Mouse (Mus musculus) midbrain, embryonic 11.5 days (tissue): ENCODE data around the gene Ndc1. TPM values are rescaled to one million over a fixed set of nuclear protein-coding genes. Genes with fewer than 3 reads are reported as not detected.
"Not testable (repeated sequence)": the region's sequence is repeated elsewhere in the genome, so short reads cannot be mapped to it uniquely, and the experiment has no call there.

ENCODE experiments used
- ATAC-seq: fragments of 200-750 bp; cut with Nextera tagmentation; 2 replicates; pipeline ENCODE4 v1.8.0; 2017; ENCODE audit warnings: moderate TSS enrichment, moderate library complexity; ENCODE audit not compliant: low FRiP score
- DNase-seq: peaks from one replicate; pipeline ENCODE4 v3.0.0; 2015; ENCODE audit warnings: low spot score; ENCODE audit errors: missing footprints
- H3K27ac ChIP-seq: fragments of 300-500 bp; sonication (generic); 2 replicates; pipeline ENCODE4 v1.5.1; 2014; ENCODE audit warnings: low read depth, low read length
- H3K27me3 ChIP-seq: fragments of 300-500 bp; sonication (generic); 2 replicates; pipeline ENCODE4 v1.6.1; 2014; ENCODE audit warnings: mild to moderate bottlenecking, low read length, moderate library complexity, mixed read lengths; ENCODE audit not compliant: control insufficient read depth, insufficient read depth
- H3K36me3 ChIP-seq: fragments of 300-500 bp; sonication (generic); 2 replicates; pipeline ENCODE4 v1.6.1; 2014; ENCODE audit warnings: mild to moderate bottlenecking, low read length, moderate library complexity, mixed read lengths; ENCODE audit not compliant: control insufficient read depth, insufficient read depth
- H3K4me1 ChIP-seq: fragments of 300-500 bp; sonication (generic); 2 replicates; pipeline ENCODE4 v1.6.1; 2014; ENCODE audit warnings: low read length; ENCODE audit not compliant: control insufficient read depth, insufficient read depth
- H3K4me2 ChIP-seq: fragments of 300-500 bp; sonication (generic); 2 replicates; pipeline ENCODE4 v1.6.1; 2014; ENCODE audit warnings: mild to moderate bottlenecking, moderate library complexity
- H3K4me3 ChIP-seq: fragments of 300-500 bp; sonication (generic); 2 replicates; pipeline ENCODE4 v1.5.1; 2014; ENCODE audit warnings: low read depth, low read length
- H3K9ac ChIP-seq: fragments of 300-500 bp; sonication (generic); 2 replicates; pipeline ENCODE4 v1.6.1; 2014; ENCODE audit warnings: low read length
- H3K9me3 ChIP-seq: fragments of 300-500 bp; sonication (generic); 2 replicates; pipeline ENCODE4 v1.6.1; 2016; ENCODE audit warnings: low read length; ENCODE audit not compliant: control insufficient read depth
- WGBS: fragments of 180-500 bp; shearing (Covaris S2); extraction: QIAGEN DNeasy Blood & Tissue Kit; methylation state at CpG from one replicate; pipeline ENCODE4 v1.1.7; 2014; 5-methylcytosine and 5-hydroxymethylcytosine counted together
- polyA plus RNA-seq: library from polyadenylated mRNA; unstranded; fragments of >200 nt; fragmentation: Nextera tagmentation; extraction: Ambion mirVana; gene quantifications from 2 replicates; pipeline ENCODE4 v1.2.1, GENCODE M21; 2014

The Ndc1 gene
- polyA plus RNA-seq, 1 experiment from 2014 or later = 52.9 TPM

DNA sequence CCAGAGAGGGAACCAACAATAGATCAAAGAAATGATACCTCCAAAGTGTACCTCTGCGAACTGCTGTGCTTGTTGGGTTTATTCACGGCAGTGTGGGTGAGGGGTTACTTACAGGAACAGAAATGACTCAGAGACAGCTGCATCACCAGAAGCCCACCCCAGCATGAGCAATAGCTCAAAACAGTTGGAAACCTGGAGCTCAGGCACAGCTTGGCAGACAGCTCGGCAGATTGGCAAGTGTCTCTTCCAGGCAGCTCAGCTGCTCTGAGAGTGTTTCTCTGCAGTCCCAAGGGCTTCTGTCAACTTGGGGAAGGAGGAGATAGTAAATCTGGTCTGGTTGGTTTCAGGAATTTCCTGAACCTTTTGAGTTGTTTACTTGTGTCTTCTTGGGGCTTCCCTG is 9.1 kb upstream of the Ndc1 start:
- Histone ChIP-seq H3K27ac (no peak overlapping the region), H3K4me2 (no peak overlapping the region), H3K9ac (no peak overlapping the region), H3K4me3 (no peak overlapping the region), H3K36me3 (no peaks in the 10 kb centered on the region), H3K9me3 (no peaks in the 10 kb centered on the region), H3K27me3 (no peaks in the 10 kb centered on the region), H3K4me1 (no peaks in the 10 kb centered on the region)
- DNase-seq (no peak), ATAC-seq (no peak)
- 91% methylated on average over 3 of the region's 3 CpGs for WGBS

DNA sequence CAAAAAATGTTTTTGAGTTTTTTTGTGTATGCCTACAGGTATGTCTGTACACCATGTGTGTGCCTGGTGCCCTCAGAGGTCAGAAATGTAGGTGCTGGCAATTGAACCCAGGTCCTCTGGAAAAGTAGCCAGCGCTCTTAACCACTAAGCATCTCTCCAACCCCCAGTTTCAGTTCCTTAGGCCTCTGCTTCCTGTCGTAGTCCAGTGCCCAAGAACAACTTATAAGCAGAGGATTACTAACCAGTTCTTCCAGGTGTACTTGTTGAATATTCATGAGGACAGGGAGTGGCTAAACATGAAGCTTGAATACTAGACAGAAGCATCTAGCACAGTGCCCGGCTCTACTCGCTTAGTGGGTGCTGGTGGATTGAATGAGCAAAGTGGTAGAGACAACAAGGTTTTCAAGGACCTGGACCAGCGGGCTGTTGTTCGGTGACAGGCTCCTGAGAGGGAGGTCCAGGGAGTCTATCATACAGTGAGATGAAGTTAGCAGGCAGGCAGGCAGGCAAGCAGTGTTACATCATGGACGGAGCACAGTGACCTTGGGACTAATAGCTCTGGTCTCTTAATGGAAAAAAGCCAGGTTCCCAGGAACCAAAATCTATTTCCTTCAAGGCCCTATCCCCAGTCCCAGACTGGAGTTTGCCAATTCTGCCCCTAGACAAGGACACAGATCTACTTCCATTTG is 7.0 kb upstream of the Ndc1 start:
- no peaks in the 10 kb centered on the region for H3K36me3 ChIP-seq
- H3K9ac ChIP-seq = no peak overlapping the region
- H3K4me2 ChIP-seq = no peak overlapping the region
- no peak for DNase-seq
- no peak for ATAC-seq
- no peak overlapping the region for H3K27ac ChIP-seq
- WGBS = 86% methylated on average over 7 of the region's 7 CpGs
- H3K4me1 ChIP-seq = no peaks in the 10 kb centered on the region
- no peaks in the 10 kb centered on the region for H3K9me3 ChIP-seq
- H3K27me3 ChIP-seq = no peaks in the 10 kb centered on the region
- no peak overlapping the region for H3K4me3 ChIP-seq

- H3K9me3 ChIP-seq = no peaks in the 10 kb centered on the region
- no peak overlapping the region for H3K27ac ChIP-seq
- no peaks in the 10 kb centered on the region for H3K36me3 ChIP-seq
- 62% methylated on average over 4 of the region's 4 CpGs for WGBS
- no peak overlapping the region for H3K9ac ChIP-seq
- ATAC-seq (no peak), DNase-seq (no peak)
- no peaks in the 10 kb centered on the region for H3K4me1 ChIP-seq
- H3K4me3 ChIP-seq = no peak overlapping the region
- no peak overlapping the region for H3K4me2 ChIP-seq
- no peaks in the 10 kb centered on the region for H3K27me3 ChIP-seq
Measured at GRCm38 (mm10) chr4:107362755-107363154, 4.8 kb upstream of the Ndc1 start.

DNA sequence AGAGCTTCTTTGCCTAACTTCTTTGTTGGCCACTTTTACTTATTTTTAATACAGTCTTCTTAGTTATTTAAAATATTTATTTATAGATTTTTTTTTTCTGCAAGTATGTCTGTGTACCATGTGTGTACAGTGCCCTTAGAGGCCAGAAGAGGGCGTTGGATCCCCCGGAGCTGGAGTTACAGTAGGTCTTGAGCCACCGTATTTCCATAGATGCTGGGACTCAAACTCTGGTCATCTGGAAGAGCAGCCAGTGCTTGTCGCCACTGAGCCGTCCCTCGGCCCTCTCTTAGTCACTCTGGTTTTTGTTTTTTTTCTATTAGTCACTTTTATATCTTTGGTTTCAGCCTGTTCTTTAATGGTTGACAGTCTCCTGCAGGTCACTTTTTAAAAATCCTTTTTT is 4.0 kb upstream of the Ndc1 start:
- 86% methylated on average over 6 of the region's 6 CpGs for WGBS
- Histone ChIP-seq H3K9ac (no peak overlapping the region), H3K36me3 (no peaks in the 10 kb centered on the region)

GRCm38 (mm10) chr4:107364190-107364639 is 3.4 kb upstream of the Ndc1 start:
- no peak overlapping the region for H3K4me3 ChIP-seq
- no peaks in the 10 kb centered on the region for H3K9me3 ChIP-seq
- H3K4me1 ChIP-seq = peaks cover 5% of the 10 kb centered on the region; the same call in 1 of the 2 replicates
- ATAC-seq (no peak), DNase-seq (no peak)
- H3K27ac ChIP-seq = no peak overlapping the region
- no peaks in the 10 kb centered on the region for H3K27me3 ChIP-seq
- WGBS = 91% methylated on average over 5 of the region's 5 CpGs
- H3K4me2 ChIP-seq = no peak overlapping the region
- H3K36me3 ChIP-seq = no peaks in the 10 kb centered on the region
- H3K9ac ChIP-seq = no peak overlapping the region

More for the DNA sequence above, 4.0 kb upstream of the Ndc1 start:
- ATAC-seq = no peak
- Histone ChIP-seq H3K9me3 (no peaks in the 10 kb centered on the region), H3K27me3 (no peaks in the 10 kb centered on the region), H3K4me3 (no peak overlapping the region), H3K4me1 (peaks cover under 1% of the 10 kb centered on the region; the same call in 1 of the 2 replicates), H3K27ac (no peak overlapping the region), H3K4me2 (no peak overlapping the region)
- DNase-seq = no peak

DNA sequence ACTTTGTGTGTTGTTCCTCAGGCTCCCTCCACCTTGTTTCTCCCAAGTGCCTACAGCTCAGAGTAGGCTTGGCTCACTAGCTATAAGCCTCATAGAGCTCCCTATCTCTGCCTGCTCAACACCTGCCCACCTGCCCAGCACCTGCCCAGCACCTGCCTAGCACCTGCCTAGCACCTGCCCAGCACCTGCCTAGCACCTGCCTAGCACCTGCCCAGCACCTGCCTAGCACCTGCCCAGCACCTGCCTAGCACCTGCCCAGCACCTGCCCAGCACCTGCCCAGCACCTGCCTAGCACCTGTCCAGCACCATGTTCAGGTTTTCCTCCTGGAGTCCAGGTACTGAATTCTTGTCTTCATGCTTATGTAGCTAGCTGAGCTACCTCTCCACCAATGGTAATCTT is 1.2 kb upstream of the Ndc1 start:
- ATAC-seq, H3K9ac ChIP-seq, H3K27ac ChIP-seq, H3K4me1 ChIP-seq, H3K9me3 ChIP-seq, H3K4me3 ChIP-seq, H3K36me3 ChIP-seq, H3K27me3 ChIP-seq, H3K4me2 ChIP-seq, DNase-seq: not testable (repeated sequence)

- Histone ChIP-seq H3K27me3 (no peaks in the 10 kb centered on the region), H3K4me3 (no peak overlapping the region), H3K27ac (no peak overlapping the region), H3K4me1 (peaks cover 5% of the 10 kb centered on the region; the same call in 1 of the 2 replicates), H3K36me3 (peaks cover 21% of the 10 kb centered on the region; the same call in 1 of the 2 replicates), H3K4me2 (no peak overlapping the region), H3K9me3 (no peaks in the 10 kb centered on the region), H3K9ac (no peak overlapping the region)
- ATAC-seq (no peak), DNase-seq (no peak)
- 70% methylated on average over 2 of the region's 2 CpGs for WGBS
Measured at GRCm38 (mm10) chr4:107372304-107372703, 4.7 kb downstream of the Ndc1 start.

DNA sequence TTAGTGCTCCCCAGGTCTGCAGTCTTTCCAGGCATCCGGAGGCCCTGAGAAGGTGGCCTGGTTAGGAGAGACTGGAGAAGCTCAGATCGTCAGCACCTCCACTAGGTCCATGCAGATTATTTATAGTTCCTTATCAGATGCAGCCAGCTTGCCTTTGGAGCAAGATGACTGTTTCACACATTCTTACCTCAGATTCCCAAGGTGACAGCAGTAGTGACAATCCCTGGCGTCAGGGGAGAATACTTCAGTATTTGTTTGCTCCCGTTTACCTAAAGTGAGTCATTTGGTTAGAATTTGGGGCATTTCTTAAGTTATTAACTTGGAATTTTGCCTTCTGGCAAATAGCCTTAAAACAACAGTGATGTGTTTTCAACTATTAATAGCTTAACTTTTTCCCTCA is 7.1 kb downstream of the Ndc1 start:
- H3K4me1 ChIP-seq = no peaks in the 10 kb centered on the region
- peaks cover 21% of the 10 kb centered on the region; the same call in 1 of the 2 replicates for H3K36me3 ChIP-seq
- 89% methylated on average over 4 of the region's 4 CpGs for WGBS
- no peaks in the 10 kb centered on the region for H3K9me3 ChIP-seq
- no peak overlapping the region for H3K4me2 ChIP-seq
- H3K4me3 ChIP-seq = no peak overlapping the region
- H3K27me3 ChIP-seq = no peaks in the 10 kb centered on the region
- no peak overlapping the region for H3K9ac ChIP-seq
- DNase-seq (no peak), ATAC-seq (no peak)
- H3K27ac ChIP-seq = no peak overlapping the region

DNA sequence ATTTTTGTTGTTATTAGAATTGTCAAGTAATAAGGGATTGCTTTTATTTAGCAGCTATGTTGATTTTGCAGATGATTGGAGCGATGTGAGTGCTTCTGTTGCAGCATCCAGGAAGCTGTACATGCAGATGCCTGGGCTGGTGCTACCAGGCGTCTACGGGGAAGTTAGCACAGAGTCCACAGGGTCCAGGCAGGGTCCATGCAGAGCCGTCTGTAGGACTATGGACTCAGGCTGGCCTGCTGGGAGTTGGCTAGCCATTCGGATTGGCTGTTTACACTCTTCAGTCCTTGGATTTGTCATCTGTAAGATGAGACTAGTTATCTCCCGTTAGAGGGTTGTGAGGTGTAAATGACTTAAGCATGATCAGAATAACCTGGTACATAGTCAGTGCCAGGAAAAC is 11.4 kb downstream of the Ndc1 start:
- DNase-seq = no peak
- H3K4me1 ChIP-seq = no peaks in the 10 kb centered on the region
- H3K4me2 ChIP-seq = no peak overlapping the region
- H3K27ac ChIP-seq = no peak overlapping the region
- no peaks in the 10 kb centered on the region for H3K27me3 ChIP-seq
- 89% methylated on average over 6 of the region's 6 CpGs for WGBS
- no peak for ATAC-seq
- peaks cover 19% of the 10 kb centered on the region; the same call in 1 of the 2 replicates for H3K36me3 ChIP-seq
- no peaks in the 10 kb centered on the region for H3K9me3 ChIP-seq
- no peak overlapping the region for H3K4me3 ChIP-seq
- no peak overlapping the region for H3K9ac ChIP-seq
